Mouse (Mus musculus): Measurements from ENCODE around the gene Il20.

The Il20 gene

GRCm38 (mm10) chr1:130864741-130865140 lies 46.5 kb downstream of the Il20 start:
- no peak for DNase-seq

DNA sequence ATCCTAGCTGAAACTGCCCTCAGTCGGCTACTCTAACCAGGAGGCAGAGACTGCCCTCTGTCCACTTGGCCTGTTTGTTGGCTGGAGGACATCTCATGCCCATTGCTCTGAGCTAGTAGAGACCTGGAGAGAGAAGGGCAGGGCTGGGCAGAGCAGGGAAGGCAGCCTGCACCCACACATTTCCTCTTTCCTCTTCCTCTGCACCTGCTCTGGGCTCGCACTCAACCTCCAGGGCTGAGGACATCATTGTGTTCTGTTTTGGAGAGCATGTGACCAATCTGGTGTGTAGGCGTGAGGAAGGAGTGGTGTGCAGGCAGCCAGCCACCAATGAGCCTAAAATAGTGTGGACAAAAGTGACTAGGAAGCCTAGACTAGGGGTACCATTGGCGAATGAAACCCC lies 47.0 kb downstream of the Il20 start:
- peak; percentile 33 to 45 for DNase-seq

GRCm38 (mm10) chr1:130857456-130857855 lies 53.8 kb downstream of the Il20 start:
- DNase-seq, result no peak

All from cerebellum, adult 18-20 months (tissue).